Mouse (Mus musculus) cerebellum, adult 2 months (tissue): ENCODE results near the gene Zbtb46.

ENCODE experiments used
- CTCF ChIP-seq: fragments of 200-500 bp; IDR thresholded peaks from 2 replicates; pipeline ENCODE4 v1.5.1; 2011; ENCODE audit warnings: low read depth, mild to moderate bottlenecking, control low read depth, low read length, moderate library complexity, borderline replicate concordance; ENCODE audit not compliant: insufficient read depth
- POLR2A ChIP-seq: fragments of 200-500 bp; IDR thresholded peaks from 2 replicates; pipeline ENCODE4 v1.6.1; 2011; ENCODE audit warnings: low read length, control low read depth, borderline replicate concordance; ENCODE audit not compliant: insufficient read depth

DNA sequence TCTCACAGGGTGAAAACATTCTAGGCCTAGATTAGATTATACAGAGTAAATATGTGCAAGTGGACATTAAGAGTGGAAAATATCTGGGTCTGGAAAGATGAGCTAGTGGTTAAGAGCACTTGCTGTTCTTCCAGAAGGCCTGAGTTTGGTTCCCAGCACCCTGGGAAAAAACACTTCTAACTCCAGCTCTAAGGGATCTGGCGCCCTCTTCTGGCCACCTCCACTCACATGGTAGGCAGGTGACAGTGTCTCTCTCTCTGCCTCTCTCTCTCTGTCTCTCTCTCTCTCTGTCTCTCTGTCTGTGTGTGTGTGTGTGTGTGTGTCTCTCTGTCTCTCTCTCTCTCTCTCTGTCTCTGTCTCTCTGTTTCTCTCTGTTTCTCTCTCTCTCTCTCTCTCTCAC, 6.0 kb downstream of the Zbtb46 start:
- TF ChIP-seq CTCF, result peak; percentile 10; the same call in 1 of the 2 replicates
- TF ChIP-seq POLR2A, result no peak
